Mouse (Mus musculus) intestine, postnatal 0 days (tissue): ENCODE results near the gene Rcn3. TPM values are rescaled to one million over a fixed set of nuclear protein-coding genes. Genes with fewer than 3 reads are reported as not detected.

Experiments used
- ATAC-seq: fragments of 200-750 bp; cut with Nextera tagmentation; 2 replicates; pipeline ENCODE4 v1.8.0; 2017; ENCODE audit warnings: mild to moderate bottlenecking, moderate TSS enrichment, moderate library complexity
- H3K27ac ChIP-seq: fragments of 300-500 bp; sonication (generic); 2 replicates; pipeline ENCODE4 v1.5.1; 2014; ENCODE audit warnings: mild to moderate bottlenecking, low read depth, low read length, moderate library complexity
- H3K27me3 ChIP-seq: fragments of 300-500 bp; sonication (generic); replicated peaks from 2 replicates; pipeline ENCODE4 v1.6.1; 2014; ENCODE audit warnings: low read length, mixed read lengths; ENCODE audit not compliant: control insufficient read depth, insufficient read depth
- H3K36me3 ChIP-seq: fragments of 300-500 bp; sonication (generic); 2 replicates; pipeline ENCODE4 v1.6.1; 2014; ENCODE audit warnings: mild to moderate bottlenecking, moderate library complexity; ENCODE audit not compliant: control insufficient read depth, insufficient read depth
- H3K4me1 ChIP-seq: fragments of 300-500 bp; sonication (generic); replicated peaks from 2 replicates; pipeline ENCODE4 v1.6.1; 2014; ENCODE audit warnings: antibody characterized with exemption, low read length, mixed read lengths; ENCODE audit not compliant: control insufficient read depth, insufficient read depth
- H3K4me2 ChIP-seq: fragments of 300-500 bp; sonication (generic); replicated peaks from 2 replicates; pipeline ENCODE4 v1.6.1; 2014; ENCODE audit warnings: low read depth, mild to moderate bottlenecking, moderate library complexity
- H3K4me3 ChIP-seq: fragments of 300-500 bp; sonication (generic); 2 replicates; pipeline ENCODE4 v1.5.1; 2014; ENCODE audit warnings: low read depth, low read length
- H3K9ac ChIP-seq: fragments of 300-500 bp; sonication (generic); 2 replicates; pipeline ENCODE4 v1.6.1; 2014; ENCODE audit warnings: mild to moderate bottlenecking, low read depth, low read length
- H3K9me3 ChIP-seq: fragments of 300-500 bp; sonication (generic); 2 replicates; pipeline ENCODE4 v1.6.1; 2016; ENCODE audit warnings: mixed run types; ENCODE audit not compliant: control insufficient read depth
- CTCF ChIP-seq: sonication (generic); IDR thresholded peaks from 2 replicates; pipeline ENCODE4 v1.5.1; 2016; ENCODE audit warnings: low read depth, mild to moderate bottlenecking, control low read depth, antibody characterized with exemption, moderate library complexity
- WGBS: fragments of 180-500 bp; shearing (Covaris S2); extraction: QIAGEN DNeasy Blood & Tissue Kit; methylation state at CpG from one replicate; pipeline ENCODE4 v1.1.7; 2014; 5-methylcytosine and 5-hydroxymethylcytosine counted together
- polyA plus RNA-seq: library from polyadenylated mRNA; unstranded; fragments of >200 nt; fragmentation: Nextera tagmentation; extraction: Ambion mirVana; gene quantifications from 2 replicates; pipeline ENCODE4 v1.2.1, GENCODE M21; 2015

Rcn3 gene
- polyA plus RNA-seq, 1 experiment from 2014 or later, result 85.6 TPM

DNA sequence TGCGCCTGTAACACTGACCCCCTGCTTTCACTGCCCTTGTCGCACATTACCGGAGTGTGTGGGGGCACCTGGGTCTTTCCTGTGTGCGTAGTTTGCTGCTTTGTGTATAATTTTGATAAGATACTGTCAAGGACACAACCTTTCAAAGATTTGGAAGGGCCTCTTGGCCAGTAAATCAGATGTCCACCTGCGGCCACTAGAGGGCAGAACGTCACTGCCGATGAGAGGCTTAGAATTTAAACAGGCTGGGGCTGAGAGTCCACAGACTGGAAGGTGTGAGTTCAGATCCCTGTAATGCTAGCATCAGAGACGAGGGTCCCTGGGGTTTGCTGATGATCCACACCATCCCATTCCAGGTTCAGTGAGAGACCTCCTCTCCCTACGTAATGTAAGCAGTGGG lies 13.5 kb downstream of the Rcn3 start:
- Histone ChIP-seq H3K27me3 (no peaks in the 10 kb centered on the region), H3K27ac (no peak overlapping the region), H3K9ac (no peak overlapping the region), H3K4me2 (no peak overlapping the region), H3K4me1 (no peaks in the 10 kb centered on the region), H3K9me3 (no peaks in the 10 kb centered on the region), H3K36me3 (peaks cover 49% of the 10 kb centered on the region), H3K4me3 (no peak overlapping the region)
- WGBS, result 24% methylated on average over 9 of the region's 9 CpGs
- ATAC-seq, result no peak
- TF ChIP-seq CTCF, result peak; percentile 89

DNA sequence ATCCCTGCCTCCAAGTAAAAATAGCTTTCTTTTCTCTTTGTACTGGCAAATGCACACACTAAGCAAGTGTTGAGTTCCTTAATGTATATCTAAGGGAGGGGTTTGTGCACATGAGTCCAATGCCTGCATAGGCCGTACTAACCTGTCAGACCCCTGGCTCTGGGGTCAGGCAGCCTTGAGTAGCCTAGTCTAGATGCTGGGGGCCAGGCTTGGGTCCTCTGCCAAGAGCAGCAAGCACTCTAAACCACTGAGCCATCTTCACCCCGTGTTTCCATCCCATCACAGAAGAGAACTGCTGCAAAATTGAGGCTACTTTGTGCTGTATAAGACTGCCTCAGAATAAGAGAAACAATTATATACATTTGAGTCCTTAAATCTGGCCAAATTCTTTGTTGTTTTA lies 14.2 kb downstream of the Rcn3 start:
- no peak overlapping the region for H3K4me3 ChIP-seq
- no peak overlapping the region for H3K9ac ChIP-seq
- 96% methylated on average over 2 of the region's 2 CpGs for WGBS
- peaks cover 47% of the 10 kb centered on the region for H3K36me3 ChIP-seq
- no peak for TF ChIP-seq CTCF
- no peak for ATAC-seq
- no peaks in the 10 kb centered on the region for H3K9me3 ChIP-seq
- H3K4me1 ChIP-seq, result no peaks in the 10 kb centered on the region
- H3K27ac ChIP-seq, result no peak overlapping the region
- H3K4me2 ChIP-seq, result no peak overlapping the region
- no peaks in the 10 kb centered on the region for H3K27me3 ChIP-seq

DNA sequence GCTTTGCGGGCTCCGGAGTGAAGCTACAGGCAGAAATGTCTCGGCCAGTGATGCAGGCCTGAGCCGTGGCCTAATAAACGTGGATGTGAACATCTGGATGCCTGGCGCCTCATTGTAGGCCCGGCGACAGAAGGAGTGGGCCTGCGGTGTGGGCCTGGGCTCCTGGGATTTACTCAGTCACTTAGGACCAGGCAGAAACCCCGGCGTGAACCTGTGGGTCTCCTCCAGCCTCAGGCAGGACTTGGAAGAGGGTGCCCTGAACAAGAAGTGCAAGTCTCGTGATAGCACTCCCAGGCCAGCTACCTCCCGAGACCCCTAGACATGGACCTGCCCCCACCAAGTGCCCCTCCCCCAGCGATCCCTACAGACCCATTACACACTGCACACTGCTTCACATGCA lies 14.7 kb downstream of the Rcn3 start:
- no peak overlapping the region for H3K27ac ChIP-seq
- H3K27me3 ChIP-seq, result no peaks in the 10 kb centered on the region
- ATAC-seq, result no peak
- no peaks in the 10 kb centered on the region for H3K9me3 ChIP-seq
- TF ChIP-seq CTCF, result no peak
- H3K36me3 ChIP-seq, result peaks cover 47% of the 10 kb centered on the region
- 88% methylated on average over 14 of the region's 14 CpGs for WGBS
- H3K9ac ChIP-seq, result no peak overlapping the region
- H3K4me1 ChIP-seq, result no peaks in the 10 kb centered on the region
- no peak overlapping the region for H3K4me2 ChIP-seq
- no peak overlapping the region for H3K4me3 ChIP-seq

DNA sequence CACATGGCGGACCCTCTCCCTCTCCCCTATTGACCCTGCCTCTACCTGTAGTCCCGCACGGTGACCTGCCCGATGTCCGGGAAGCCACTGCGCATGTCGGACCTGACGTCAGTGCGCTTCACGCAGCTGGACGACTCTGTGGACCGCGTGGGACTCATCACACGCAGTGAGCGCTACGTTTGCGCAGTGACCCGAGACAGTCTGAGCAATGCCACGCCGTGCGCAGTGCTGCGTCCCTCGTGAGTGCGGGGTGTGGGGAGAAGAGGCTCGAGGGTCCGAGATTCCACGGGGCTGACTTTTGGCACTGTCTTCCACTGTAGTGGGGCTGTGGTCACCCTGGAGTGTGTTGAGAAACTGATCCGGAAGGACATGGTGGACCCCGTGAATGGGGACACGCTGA lies 15.5 kb downstream of the Rcn3 start:
- Histone ChIP-seq H3K27ac (no peak overlapping the region), H3K27me3 (no peaks in the 10 kb centered on the region), H3K4me1 (no peaks in the 10 kb centered on the region), H3K4me2 (no peak overlapping the region), H3K4me3 (no peak overlapping the region), H3K9me3 (no peaks in the 10 kb centered on the region), H3K9ac (no peak overlapping the region), H3K36me3 (peaks cover 47% of the 10 kb centered on the region)
- no peak for ATAC-seq
- TF ChIP-seq CTCF, result no peak
- 91% methylated on average over 30 of the region's 30 CpGs for WGBS

DNA sequence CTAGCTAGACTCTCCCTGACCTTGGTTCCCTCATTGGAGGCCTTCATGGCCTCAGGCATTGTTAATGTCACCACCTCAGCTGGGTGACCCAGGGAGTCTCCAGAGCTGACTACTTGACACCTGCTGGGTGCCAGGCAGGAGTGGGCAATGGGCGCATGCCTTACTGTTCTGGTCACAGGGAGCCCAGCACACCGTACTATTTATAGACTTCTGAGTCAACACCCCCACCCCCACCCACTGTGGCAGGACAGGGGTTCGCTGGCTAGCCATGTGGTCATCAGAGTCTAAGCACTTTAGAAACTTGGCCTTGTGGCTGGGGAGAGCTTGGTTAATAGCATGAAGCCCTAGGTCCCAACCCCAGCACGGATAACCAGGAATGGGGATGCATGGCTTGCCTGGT lies 16.6 kb downstream of the Rcn3 start:
- no peak for TF ChIP-seq CTCF
- ATAC-seq, result no peak
- no peaks in the 10 kb centered on the region for H3K9me3 ChIP-seq
- H3K4me2 ChIP-seq, result no peak overlapping the region
- H3K36me3 ChIP-seq, result peaks cover 47% of the 10 kb centered on the region
- H3K9ac ChIP-seq, result no peak overlapping the region
- no peaks in the 10 kb centered on the region for H3K4me1 ChIP-seq
- H3K27me3 ChIP-seq, result no peaks in the 10 kb centered on the region
- H3K27ac ChIP-seq, result no peak overlapping the region
- no peak overlapping the region for H3K4me3 ChIP-seq
- 75% methylated on average over 4 of the region's 4 CpGs for WGBS

- Histone ChIP-seq H3K4me1 (no peaks in the 10 kb centered on the region), H3K27ac (no peak overlapping the region), H3K4me2 (no peak overlapping the region), H3K4me3 (no peak overlapping the region), H3K9me3 (no peaks in the 10 kb centered on the region), H3K27me3 (no peaks in the 10 kb centered on the region), H3K36me3 (peaks cover 47% of the 10 kb centered on the region), H3K9ac (no peak overlapping the region)
- whole genome bisulfite sequencing, result 92% methylated on average over 12 of the region's 12 CpGs
- TF ChIP-seq CTCF, result no peak
- no peak for ATAC-seq
Observed at GRCm38 (mm10) chr7:45073949-45074348, 18.1 kb downstream of the Rcn3 start.

DNA sequence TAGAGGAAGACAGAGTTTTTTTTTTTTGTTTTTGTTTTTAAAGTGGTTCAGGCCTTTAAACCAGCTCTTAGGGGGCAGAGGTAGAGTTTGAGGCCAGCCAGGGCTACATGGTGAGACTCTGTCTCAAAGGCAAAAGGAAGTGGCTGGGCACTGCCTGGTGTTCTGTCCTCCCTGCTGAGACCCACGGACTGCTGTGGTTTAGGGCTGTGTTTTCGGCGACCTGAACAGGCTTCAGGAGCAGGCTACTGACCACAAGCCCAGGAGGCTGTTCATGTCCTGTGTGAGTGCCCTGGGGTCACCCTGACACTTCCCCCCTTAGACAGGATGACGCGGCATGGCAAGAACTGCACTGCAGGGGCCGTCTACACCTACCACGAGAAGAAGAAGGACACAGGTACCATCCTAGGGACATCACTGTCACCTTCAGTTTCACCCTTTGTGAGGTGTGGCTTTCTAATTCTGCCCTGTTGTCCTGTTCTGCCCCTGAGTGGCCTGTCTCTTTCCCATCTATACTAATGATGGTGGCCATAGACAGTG lies 18.8 kb downstream of the Rcn3 start:
- Histone ChIP-seq H3K9me3 (no peaks in the 10 kb centered on the region), H3K4me3 (no peak overlapping the region), H3K4me2 (no peak overlapping the region), H3K27ac (no peak overlapping the region), H3K36me3 (peaks cover 47% of the 10 kb centered on the region), H3K27me3 (no peaks in the 10 kb centered on the region), H3K9ac (no peak overlapping the region), H3K4me1 (no peaks in the 10 kb centered on the region)
- TF ChIP-seq CTCF, result no peak
- 83% methylated on average over 7 of the region's 7 CpGs for WGBS
- ATAC-seq, result no peak
